Mouse (Mus musculus) kidney, postnatal 0 days (tissue): ENCODE measurements around the gene Psmb11. TPM values are rescaled to one million over a fixed set of nuclear protein-coding genes. Genes with fewer than 3 reads are reported as not detected.

Experiments
- ATAC-seq: fragments of 200-750 bp; cut with Nextera tagmentation; replicated peaks from 2 replicates; pipeline ENCODE4 v1.8.0; 2017; ENCODE audit warnings: low read depth, moderate number of reproducible peaks, moderate TSS enrichment, moderate library complexity; ENCODE audit not compliant: low FRiP score
- DNase-seq: peaks from one replicate; pipeline ENCODE4 v3.0.0-alpha.2; 2016; ENCODE audit warnings: low spot score
- H3K27ac ChIP-seq: fragments of 300-500 bp; sonication (generic); 2 replicates; pipeline ENCODE4 v1.5.1; 2014; ENCODE audit warnings: mild to moderate bottlenecking
- H3K27me3 ChIP-seq: fragments of 300-500 bp; sonication (generic); 2 replicates; pipeline ENCODE4 v1.6.1; 2014; ENCODE audit warnings: low read length, mixed read lengths; ENCODE audit not compliant: insufficient read depth
- H3K36me3 ChIP-seq: fragments of 300-500 bp; sonication (generic); 2 replicates; pipeline ENCODE4 v1.6.1; 2014; ENCODE audit warnings: low read length, mixed read lengths; ENCODE audit not compliant: insufficient read depth
- H3K4me1 ChIP-seq: fragments of 300-500 bp; sonication (generic); replicated peaks from 2 replicates; pipeline ENCODE4 v1.6.1; 2014; ENCODE audit warnings: antibody characterized with exemption, low read length, mixed read lengths; ENCODE audit not compliant: insufficient read depth
- H3K4me2 ChIP-seq: fragments of 300-500 bp; sonication (generic); 2 replicates; pipeline ENCODE4 v1.6.1; 2014; ENCODE audit warnings: mild to moderate bottlenecking, low read length, moderate library complexity, mixed read lengths
- H3K4me3 ChIP-seq: fragments of 300-500 bp; sonication (generic); replicated peaks from 2 replicates; pipeline ENCODE4 v1.5.1; 2014; ENCODE audit warnings: low read depth, low read length
- H3K9ac ChIP-seq: fragments of 300-500 bp; sonication (generic); 2 replicates; pipeline ENCODE4 v1.6.1; 2014; ENCODE audit warnings: low read depth, low read length
- H3K9me3 ChIP-seq: fragments of 300-500 bp; sonication (generic); replicated peaks from 2 replicates; pipeline ENCODE4 v1.6.1; 2016; ENCODE audit warnings: low read length, inconsistent platforms, mixed read lengths
- CTCF ChIP-seq: IDR thresholded peaks from 2 replicates; pipeline ENCODE4 v1.5.1; 2016; ENCODE audit warnings: antibody characterized with exemption, low read depth, mild to moderate bottlenecking, moderate library complexity
- WGBS: fragments of 180-500 bp; shearing (Covaris S2); extraction: QIAGEN DNeasy Blood & Tissue Kit; methylation state at CpG from one replicate; pipeline ENCODE4 v1.1.7; 2014; 5-methylcytosine and 5-hydroxymethylcytosine counted together
- polyA plus RNA-seq: library from polyadenylated mRNA; unstranded; fragments of >200 nt; fragmentation: Nextera tagmentation; extraction: Ambion mirVana; gene quantifications from 2 replicates; pipeline ENCODE4 v1.2.1, GENCODE M21; 2015

Psmb11 gene
- polyA plus RNA-seq, 1 experiment from 2014 or later = not detected

DNA sequence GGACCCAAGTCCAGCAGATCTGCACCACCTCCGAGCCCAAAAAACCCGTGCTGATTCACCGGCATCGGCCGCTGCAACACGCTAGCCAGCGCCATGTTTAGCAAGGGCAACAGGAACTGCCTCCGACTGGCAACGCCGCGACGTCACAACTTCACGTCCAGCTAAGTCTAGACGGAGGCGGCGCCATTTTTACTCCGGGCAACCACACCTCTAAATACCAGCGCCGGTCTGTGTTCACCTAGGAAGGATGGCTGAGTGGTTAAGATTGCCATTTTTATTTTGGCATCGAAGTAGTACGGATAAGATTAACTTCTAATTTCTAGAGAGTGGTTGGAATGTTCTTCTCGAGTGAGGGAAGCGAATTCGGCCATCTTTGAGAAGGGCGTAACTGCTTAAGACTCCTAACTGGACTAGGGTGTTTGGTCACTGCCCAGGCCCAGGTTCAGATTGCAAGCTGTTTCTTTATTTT is 3.3 kb upstream of the Psmb11 start, which contains the start of gene Psmb5:
Gene Psmb5, minus strand, starts transcription at position 126 of the 469 bp plus-strand sequence.
- WGBS = under 1% methylated on average over 25 of the region's 25 CpGs
- Histone ChIP-seq H3K4me1 (no peaks in the 10 kb centered on the region), H3K4me3 (peak within 1 kb of the TSS; percentile 90), H3K27me3 (no peaks in the 10 kb centered on the region), H3K36me3 (peaks cover 7% of the 10 kb centered on the region), H3K4me2 (peak within 1 kb of the TSS; percentile 75), H3K9ac (peak within 1 kb of the TSS; percentile 83), H3K9me3 (no peaks in the 10 kb centered on the region), H3K27ac (peak within 1 kb of the TSS; percentile 81)
- ATAC-seq = peak; percentile 90
- no peak for TF ChIP-seq CTCF
- DNase-seq = peak; percentile 97

DNA sequence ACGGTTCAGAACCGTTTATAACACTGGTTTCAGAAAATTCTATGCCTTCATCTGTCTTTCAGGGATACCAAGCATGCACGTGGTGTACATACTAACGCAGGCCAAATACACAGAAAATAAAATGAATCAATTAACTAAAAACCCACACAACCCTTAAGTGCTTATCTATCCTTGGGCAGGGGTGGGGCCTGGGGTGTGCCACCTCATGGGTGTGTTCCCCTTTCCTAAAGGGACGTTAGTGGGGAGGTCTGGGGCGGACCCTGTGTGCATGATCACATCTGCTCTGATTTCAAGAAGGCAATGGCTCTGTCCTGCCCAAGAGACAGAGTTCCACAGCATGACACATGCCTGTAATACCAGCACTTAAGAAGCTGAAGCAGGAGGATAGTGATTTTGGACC is 2.1 kb downstream of the Psmb11 start:
- Histone ChIP-seq H3K4me1 (no peaks in the 10 kb centered on the region), H3K27ac (no peak overlapping the region), H3K36me3 (no peaks in the 10 kb centered on the region), H3K9ac (no peak overlapping the region), H3K4me3 (no peak overlapping the region), H3K9me3 (no peaks in the 10 kb centered on the region), H3K27me3 (no peaks in the 10 kb centered on the region), H3K4me2 (no peak overlapping the region)
- DNase-seq (no peak), ATAC-seq (no peak)
- TF ChIP-seq CTCF = no peak
- 93% methylated on average over 6 of the region's 6 CpGs for WGBS

DNA sequence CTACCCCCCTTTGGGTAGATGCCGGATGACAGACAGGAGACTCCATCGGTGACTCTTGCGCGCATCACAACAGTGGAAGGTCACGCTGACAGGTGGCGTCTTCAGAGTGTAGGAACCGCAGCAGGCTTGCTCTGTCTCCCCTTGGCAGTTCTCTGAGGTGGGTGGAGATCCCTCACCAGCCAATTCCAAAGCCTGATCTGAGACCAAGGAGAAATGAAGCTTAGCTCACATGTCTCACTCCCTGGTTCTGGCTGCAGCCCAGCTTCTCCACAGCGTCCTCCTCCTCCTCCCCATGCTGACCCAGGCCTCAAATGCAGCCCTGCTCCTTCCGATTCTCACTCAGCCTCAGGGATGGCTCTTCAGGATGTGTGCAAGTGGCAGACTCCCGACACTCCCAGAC is 3.7 kb downstream of the Psmb11 start:
- Histone ChIP-seq H3K9me3 (no peaks in the 10 kb centered on the region), H3K36me3 (no peaks in the 10 kb centered on the region), H3K27me3 (no peaks in the 10 kb centered on the region), H3K4me3 (no peak overlapping the region), H3K27ac (no peak overlapping the region), H3K4me1 (no peaks in the 10 kb centered on the region), H3K4me2 (no peak overlapping the region), H3K9ac (no peak overlapping the region)
- 79% methylated on average over 10 of the region's 10 CpGs for WGBS
- DNase-seq = no peak
- no peak for TF ChIP-seq CTCF
- ATAC-seq = no peak

DNA sequence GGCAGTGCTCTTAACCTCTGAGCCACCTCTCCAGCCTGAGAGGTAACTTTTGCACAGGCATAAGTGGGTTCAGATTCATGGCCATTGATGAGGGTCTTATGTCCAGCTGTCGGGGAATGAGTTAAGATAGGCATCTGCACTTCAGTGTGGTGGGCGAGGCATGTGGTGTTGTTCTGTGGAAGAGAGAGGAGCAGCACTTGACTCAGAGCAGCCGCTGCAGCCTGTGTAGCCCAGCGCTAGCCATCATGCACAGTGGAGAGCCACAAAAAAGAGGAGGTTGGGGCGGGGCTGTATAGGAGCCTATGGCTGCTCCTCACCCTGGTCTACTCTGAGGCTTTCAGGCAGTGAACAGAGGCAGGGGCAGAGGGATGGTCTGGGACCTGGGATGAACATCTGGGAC is 6.9 kb downstream of the Psmb11 start:
- H3K9me3 ChIP-seq = no peaks in the 10 kb centered on the region
- no peak overlapping the region for H3K27ac ChIP-seq
- H3K4me1 ChIP-seq = no peaks in the 10 kb centered on the region
- H3K4me2 ChIP-seq = no peak overlapping the region
- no peak for TF ChIP-seq CTCF
- H3K27me3 ChIP-seq = no peaks in the 10 kb centered on the region
- DNase-seq (no peak), ATAC-seq (no peak)
- WGBS = 75% methylated on average over 5 of the region's 5 CpGs
- H3K9ac ChIP-seq = no peak overlapping the region
- H3K36me3 ChIP-seq = no peaks in the 10 kb centered on the region
- H3K4me3 ChIP-seq = no peak overlapping the region

DNA sequence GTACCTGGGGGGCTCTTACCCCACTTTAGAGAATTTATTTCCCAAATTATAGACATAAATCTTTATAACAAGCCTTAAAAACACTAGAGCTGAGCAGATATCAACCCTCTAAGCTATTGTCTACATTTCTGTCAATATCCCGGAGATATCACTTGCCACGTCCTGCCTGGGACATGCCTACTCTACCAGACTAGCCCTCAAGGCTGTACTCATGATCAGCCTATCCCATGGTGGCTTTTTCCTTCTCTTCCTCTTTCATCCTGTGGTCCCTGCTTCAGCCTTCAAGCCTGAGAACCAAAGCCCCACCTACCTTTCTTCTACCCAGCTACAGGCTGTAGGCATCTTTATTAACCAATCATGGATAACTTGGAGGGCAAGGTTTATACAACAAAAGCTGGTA is 8.6 kb downstream of the Psmb11 start:
- Histone ChIP-seq H3K36me3 (no peaks in the 10 kb centered on the region), H3K4me1 (no peaks in the 10 kb centered on the region), H3K4me2 (no peak overlapping the region), H3K27me3 (no peaks in the 10 kb centered on the region), H3K9ac (no peak overlapping the region), H3K4me3 (no peak overlapping the region), H3K9me3 (no peaks in the 10 kb centered on the region), H3K27ac (no peak overlapping the region)
- WGBS = 90% methylated on average over 2 of the region's 2 CpGs
- no peak for DNase-seq
- TF ChIP-seq CTCF = no peak
- ATAC-seq = no peak

DNA sequence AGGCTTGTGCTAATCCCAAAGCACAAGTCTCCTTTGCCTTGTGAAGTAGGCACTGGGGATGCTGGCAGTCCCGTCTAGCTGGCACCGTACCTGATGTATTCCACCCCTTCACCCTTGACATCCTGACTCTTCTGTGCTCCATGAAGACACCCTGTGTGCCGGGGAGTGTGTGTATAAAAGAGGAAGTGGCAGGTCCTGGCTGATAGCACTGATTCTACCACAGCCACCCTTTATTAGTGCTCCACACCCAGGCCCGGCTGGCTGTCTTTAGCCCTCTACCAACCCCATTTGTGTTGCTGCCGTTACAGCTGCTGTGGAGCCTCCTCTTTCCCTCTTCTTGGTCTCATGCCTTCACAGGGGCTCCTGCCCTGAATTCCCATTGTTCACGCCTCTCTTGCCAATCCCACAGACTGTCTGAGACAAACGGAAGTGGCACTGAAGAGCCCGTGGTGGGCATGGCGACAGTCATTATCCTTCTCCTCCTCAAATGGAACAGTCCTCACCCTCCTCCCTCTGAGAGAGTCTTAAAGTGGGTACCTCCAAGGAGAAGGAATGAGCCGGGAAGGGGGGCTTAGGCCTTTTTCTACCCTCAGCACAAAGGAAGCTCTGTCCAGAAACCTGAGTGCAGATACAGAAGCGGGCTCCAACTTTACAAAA is 9.5 kb downstream of the Psmb11 start:
- H3K9ac ChIP-seq = no peak overlapping the region
- no peaks in the 10 kb centered on the region for H3K36me3 ChIP-seq

DNA sequence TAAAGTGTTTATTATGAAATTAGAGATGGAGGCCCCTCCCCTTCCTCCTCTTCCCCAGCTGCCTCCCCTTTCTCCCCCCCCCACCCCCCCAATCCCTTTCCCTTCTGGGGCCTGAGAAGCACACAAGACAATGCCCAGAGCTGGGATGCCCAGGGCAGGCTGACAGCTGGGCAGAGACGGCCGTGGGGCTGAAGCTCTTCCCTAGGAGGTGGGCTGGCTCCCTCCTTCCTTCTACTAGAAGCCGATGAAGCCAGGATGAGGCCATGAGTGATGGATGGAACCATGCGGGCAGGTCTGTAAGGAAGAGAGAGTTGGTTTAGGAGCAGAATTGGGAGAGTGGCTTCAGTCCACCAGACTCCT is 10.0 kb downstream of the Psmb11 start:
- Histone ChIP-seq H3K9ac (no peak overlapping the region), H3K4me2 (no peak overlapping the region), H3K9me3 (no peaks in the 10 kb centered on the region), H3K36me3 (0 out of 2 replicates have a peak, but pooled peaks cover 3% of the 10 kb centered on the region), H3K4me1 (no peaks in the 10 kb centered on the region), H3K27me3 (no peaks in the 10 kb centered on the region), H3K4me3 (no peak overlapping the region), H3K27ac (no peak overlapping the region)
- ATAC-seq (no peak), DNase-seq (no peak)
- TF ChIP-seq CTCF = no peak
- WGBS = 80% methylated on average over 4 of the region's 4 CpGs

More for the DNA sequence above, 9.5 kb downstream of the Psmb11 start:
- WGBS = 83% methylated on average over 11 of the region's 11 CpGs
- Histone ChIP-seq H3K4me3 (no peak overlapping the region), H3K9me3 (no peaks in the 10 kb centered on the region), H3K27ac (no peak overlapping the region), H3K27me3 (no peaks in the 10 kb centered on the region), H3K4me1 (no peaks in the 10 kb centered on the region), H3K4me2 (no peak overlapping the region)
- DNase-seq = no peak
- ATAC-seq = no peak
- no peak for TF ChIP-seq CTCF
